Mouse (Mus musculus): Measurements from ENCODE around the gene Pik3r5.

Gene Pik3r5

DNA sequence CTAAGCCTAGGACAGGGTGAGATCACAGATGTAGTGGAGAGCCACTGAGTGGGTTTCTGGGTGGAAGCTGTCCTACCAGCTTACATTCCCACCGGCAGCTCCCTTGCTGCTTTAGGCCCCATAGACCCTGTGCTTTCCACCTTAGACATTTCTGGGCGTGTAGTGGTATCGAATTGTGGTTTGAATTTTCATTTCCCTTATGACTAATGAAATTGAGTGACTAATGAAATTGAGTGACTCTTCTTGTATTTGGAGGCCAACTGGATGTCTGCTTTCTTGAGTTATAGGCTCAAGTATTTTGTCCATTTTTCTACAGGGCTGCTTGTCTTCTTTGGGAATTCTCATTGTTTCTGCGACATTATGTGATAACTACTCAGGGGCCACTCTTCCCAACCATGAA, 14.6 kb downstream of the Pik3r5 start:
- CTCF ChIA-PET, result interaction anchor here (0.8 kb wide), 1 partner anchor 9 kb away, joined by 3 read pairs; no protein-coding TSS in a partner anchor

DNA sequence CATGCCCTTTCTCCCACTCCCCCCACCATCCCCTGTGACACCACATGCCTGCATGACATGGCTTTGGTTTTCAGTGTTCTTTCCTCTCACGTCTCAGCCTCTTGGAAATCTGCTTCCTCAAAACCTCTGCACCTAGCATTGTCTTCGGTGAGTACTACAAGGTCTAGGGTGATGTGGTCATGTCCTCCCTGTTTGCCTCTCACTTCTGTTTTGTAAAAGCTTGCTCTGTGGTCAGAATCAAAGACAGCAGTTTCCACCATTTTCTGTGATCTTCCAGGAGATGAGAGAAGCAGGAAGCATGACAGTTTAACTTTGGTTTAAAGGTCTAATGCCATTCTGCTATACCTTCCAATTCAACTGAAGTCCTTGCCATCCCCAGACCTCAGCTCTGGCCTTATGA, 15.3 kb downstream of the Pik3r5 start:
- CTCF ChIA-PET, result no interaction called here

DNA sequence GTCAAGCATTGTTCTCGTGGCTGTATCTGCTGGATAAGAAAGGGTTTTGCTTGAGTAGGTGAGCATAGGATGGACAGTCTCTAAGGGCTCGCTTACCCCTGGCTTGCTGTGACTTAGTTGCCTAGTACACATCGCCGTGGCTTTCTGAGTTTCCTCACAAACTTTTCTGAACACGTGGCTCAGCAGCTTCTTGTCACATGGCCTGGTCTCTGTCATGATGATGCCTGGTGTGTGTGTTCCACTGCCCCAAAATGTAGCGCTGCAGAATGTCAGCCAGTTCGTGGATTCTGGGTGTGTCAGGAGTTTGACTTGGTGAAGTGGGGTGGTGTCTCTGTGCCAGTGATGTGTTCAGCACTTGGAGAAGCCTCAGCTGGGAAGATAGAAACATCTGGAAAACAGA, 16.4 kb downstream of the Pik3r5 start:
- CTCF ChIA-PET, result no interaction called here

DNA sequence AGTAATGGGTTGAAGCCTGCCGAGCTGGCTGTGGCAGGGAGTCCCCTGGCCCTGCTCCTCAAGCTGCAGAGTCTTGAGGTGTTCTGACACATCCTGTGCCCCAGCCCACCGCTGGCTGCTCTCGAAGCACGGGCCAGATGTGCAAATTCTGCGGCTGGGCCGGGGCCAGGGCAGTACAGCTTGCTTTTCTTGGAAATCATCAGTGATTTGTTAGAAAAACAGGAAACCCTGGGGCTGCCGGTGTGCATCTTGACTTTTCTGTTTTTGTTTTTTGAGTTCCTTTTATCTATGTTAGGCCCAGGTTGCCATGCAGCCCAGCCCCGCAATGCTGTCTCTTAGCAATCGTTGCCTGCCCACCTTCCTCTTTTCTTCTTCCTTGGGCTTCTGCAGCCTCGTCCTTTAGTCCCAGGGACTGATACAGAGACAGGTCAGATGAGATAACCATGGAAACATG, 19.4 kb downstream of the Pik3r5 start:
- CTCF ChIA-PET, result interaction anchor here (0.6 kb wide), 2 partner anchors 16 to 22 kb away, joined by 3 to 5 read pairs; no protein-coding TSS in a partner anchor

DNA sequence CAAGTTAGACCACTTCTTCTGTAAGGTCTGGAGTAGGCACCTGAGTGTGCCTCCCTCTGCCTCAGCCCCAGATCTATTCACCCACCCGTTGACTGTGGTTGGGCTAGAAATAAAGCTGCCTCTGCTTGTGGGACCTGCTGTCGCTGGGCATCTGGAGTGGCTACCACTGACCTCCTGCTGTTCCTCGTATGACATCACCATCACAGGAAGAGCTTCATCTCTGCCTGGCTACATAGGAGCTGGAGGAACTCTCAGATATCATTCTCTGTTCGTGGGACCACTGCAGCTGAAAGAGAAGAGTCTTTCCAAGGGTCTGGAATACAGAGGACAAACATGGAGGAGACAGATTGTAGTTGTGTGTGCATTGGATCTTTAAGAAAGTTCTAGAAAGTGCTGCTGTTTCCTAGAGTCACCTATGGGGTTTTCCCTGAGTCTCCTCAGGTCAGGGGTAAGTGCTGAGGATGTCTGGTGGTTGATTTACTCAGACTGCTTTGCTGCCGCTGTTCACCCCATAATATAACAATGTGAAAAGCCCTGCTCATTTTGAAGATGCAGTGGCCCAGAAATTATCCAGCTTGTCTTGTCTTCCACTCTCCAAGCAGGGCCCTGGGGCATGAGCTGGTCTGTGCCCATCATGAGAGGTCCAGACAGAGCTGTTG, 20.0 kb downstream of the Pik3r5 start:
- CTCF ChIA-PET, result interaction anchor here (0.6 kb wide), 1 partner anchor 13 kb away, joined by 4 read pairs; no protein-coding TSS in a partner anchor

DNA sequence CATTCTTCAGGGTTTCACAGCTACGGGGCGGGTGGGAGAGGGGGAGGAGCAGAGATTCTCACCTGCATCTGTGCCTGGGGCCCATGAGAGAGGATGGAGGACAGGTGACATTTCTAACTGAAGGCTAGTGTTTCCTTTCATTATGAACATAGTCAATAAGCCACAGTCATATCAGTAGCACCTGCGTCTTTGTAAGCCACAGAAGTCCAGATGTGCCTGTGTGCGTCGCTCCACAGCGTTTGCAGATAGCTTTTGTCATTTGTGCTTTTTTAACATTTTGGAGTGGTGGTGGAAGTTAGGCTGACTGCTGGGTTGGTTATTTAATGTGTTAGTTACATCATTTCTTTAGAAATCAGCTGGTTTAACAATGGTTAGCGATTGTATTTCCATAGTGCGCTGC, 20.8 kb downstream of the Pik3r5 start:
- CTCF ChIA-PET, result interaction anchor here (0.6 kb wide), 1 partner anchor 12 kb away, joined by 4 read pairs; no protein-coding TSS in a partner anchor

DNA sequence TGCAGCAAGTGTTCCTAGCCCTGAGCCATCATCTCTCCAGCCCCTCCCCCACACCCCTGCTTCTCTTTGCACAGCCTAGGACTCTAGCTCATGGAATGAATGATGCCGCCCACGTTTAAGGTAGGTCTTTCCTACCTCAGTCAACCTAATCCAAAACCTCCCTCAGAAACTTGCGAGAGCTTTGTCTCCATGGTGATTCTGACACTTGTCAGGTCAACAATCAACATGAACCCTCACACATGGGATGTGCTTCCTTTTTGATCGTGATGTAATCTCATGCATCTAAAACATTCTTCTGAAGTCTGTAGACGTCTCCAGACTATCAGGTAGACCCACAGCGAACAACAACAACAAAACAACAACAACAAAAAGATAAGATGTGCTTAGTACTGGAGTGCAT, 21.4 kb downstream of the Pik3r5 start:
- CTCF ChIA-PET, result no interaction called here

DNA sequence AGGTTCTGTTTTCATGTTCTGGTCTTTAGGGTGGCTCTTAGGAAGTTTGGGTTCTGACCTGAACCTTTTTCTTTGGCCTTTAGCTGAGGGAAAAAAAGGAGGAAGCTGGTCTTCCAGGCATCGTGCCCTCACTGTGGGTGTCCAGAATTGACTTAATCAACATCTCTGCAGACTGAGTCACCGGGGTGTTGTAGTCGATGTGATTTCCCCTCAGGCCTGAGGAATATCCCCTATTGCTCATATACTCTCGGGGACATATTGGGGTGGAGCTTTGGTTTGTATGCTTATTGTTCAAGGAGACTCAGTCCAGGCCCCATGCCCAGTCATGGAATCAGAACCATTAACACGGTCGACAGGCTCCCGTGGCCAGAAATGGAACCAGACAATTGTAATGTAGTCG, 26.2 kb downstream of the Pik3r5 start:
- CTCF ChIA-PET, result no interaction called here

DNA sequence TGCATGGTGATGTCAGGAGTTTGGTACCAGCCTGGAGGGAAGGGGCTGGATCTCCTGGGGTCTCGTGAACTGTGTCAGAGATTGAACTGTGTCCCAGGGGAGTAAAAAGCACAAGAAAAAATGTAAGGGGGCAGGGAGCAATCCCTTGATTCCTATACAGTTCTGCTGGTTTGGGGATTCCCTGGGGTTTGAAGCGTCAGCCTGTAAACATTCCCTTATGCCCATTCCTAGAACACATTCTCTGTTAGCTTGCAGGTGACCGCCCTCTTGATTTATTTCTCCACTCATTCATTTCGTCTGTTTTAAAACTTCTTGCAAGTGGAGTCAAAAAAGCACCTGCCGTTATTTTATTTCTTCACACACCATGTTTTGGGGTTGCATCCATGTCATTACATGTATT, 27.1 kb downstream of the Pik3r5 start:
- CTCF ChIA-PET, result no interaction called here

DNA sequence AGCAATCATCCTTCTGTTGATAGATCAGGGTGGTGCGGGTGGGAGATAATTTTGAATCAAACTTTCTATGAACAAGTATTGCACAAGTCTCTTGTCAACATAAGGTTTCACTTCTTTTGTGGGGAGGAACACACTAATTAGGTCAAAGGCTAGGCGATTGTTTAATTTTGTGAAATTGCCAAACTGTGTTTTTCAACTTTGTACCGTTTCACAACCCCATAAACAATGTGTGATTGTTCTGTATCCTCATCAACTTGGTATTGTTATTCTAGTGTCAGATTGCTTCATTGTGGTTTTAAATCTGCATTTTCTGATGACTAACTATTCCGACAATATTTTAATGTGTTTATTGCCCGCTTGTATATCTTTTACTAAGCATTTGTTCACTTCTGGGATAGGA, 27.6 kb downstream of the Pik3r5 start:
- CTCF ChIA-PET, result no interaction called here

DNA sequence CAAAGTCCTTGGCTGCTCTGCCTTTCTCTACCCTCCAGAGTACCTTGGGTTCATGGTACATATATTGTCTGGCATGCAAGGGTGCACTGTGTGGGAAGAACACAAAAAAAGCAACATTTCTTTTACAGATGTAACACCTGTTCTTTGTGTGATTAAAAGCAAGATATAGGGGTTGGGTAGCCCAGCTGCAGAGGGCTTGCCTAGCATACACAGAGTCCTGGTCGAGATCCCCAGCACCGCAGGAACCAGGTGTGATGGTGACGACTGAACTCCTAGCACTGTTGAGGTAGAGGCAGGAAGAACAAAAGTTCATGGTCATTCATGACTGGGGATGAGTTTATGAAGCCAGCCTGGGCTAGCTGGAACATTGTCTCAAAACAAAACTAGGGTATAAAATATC, 30.8 kb downstream of the Pik3r5 start:
- CTCF ChIA-PET, result no interaction called here

DNA sequence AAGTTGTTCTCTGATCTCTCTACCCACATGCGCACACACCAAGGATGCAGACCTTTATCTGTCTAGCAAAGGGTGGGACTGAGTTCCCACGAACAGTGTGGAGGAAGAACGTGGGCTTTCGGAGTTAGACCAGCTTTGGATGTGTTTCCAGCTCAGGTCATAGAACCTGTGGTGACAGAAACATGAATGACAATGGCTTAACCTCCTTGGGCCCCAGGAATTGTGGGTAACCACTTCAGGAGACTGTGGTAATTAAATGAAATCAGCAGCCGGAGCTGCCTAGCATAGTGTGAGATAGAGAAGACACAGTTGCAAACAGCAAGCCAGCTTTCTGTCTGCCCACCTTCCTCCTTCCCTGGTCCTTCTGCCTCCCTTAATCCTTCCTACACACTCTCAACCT, 32.3 kb downstream of the Pik3r5 start:
- CTCF ChIA-PET, result interaction anchor here (0.6 kb wide), 1 partner anchor 12 kb away, joined by 4 read pairs; no protein-coding TSS in a partner anchor

DNA sequence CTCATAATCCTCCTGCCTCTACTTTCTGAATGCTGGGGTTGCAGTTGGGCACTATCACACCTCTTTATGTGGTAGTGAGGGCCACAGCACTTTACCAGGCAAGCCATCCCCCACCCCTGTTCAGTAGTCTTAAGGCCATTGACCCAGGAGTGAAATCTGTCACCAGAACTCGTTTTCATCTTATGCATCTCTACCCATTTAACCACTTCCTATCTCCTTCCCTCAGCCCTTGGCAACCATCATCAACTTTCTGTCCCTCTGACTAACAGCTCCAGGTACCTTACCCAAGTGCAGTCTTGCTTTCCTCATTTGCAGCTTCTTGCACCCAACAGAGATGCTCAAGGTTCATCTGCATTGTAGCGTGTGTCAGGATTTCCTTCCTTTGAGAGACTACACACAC, 33.2 kb downstream of the Pik3r5 start:
- CTCF ChIA-PET, result interaction anchor here (0.6 to 0.7 kb wide), 2 partner anchors 38 to 125 kb away, joined by 4 to 15 read pairs; no protein-coding TSS in a partner anchor

DNA sequence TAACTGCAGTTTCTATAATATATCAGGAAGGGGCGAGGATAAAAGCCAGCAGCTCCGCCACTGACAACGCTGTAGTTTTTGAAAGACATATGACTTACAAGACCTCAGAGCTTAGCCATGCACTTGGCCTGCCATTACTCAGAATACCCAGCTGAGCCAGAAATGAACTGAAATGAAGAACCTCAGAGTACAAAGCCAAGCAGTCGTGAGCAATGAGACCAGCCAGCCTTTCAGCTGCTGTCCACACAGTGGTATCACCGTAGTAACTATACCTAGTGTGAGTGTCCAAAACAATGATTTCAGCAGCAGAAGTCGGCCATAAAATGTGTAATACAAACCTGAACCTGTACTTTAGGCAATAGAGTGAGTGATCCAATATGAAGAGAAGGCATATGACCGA, 35.5 kb downstream of the Pik3r5 start:
- CTCF ChIA-PET, result interaction anchor here (0.5 kb wide), 1 partner anchor 1353 kb away, joined by 19 read pairs; no protein-coding TSS in a partner anchor

DNA sequence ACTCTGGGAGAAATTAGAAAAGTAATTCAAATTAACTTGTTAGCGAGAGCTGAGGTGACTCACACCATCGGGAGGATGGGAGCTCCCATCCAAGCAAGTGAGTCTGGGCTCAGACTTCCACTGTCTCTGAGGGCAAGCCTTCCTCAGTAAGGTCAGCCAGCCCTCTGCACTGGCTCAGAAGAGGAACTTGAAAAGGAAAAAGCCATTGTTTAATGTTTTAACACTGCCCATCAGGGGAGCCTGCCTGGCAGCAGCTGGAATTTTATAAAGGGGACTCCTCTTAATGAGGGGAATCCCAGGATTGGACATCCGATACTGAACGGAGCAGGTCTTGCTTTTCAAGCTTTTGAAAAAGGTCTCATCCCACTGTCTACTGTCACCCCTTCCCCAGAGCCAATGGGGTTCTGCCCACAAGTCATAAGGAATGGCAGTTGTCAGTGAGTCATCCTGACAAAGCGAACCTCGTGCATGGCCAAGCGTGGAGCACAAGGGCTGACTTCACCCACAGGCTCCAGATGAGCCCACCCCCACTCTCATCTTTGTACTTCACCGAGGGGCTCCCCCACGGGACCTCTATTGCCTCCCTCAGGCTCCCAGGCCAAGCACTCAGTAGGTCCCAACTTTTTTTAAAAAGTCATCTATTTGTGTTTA, 36.2 kb downstream of the Pik3r5 start:
- CTCF ChIA-PET, result interaction anchor here (0.5 kb wide), 1 partner anchor 1354 kb away, joined by 19 read pairs; no protein-coding TSS in a partner anchor

DNA sequence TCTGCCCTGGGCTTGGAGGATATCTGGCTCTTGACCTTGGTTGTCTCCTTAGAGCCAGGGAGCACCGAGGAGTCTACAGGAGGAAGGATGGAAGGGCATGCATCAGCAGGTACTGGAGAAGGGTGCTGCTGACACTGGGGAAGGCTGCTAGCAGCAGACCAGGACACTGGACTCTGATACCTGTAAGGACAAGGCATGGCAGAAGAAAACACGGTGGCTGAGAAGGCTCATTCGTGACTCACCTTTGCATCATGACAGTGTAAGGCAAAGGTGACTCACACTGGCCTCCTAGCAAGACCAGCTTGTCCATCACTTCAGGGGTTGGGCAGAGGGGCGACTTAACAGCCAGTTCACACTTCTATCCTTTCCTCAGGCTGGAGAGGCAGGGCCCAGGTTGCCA, 37.0 kb downstream of the Pik3r5 start:
- CTCF ChIA-PET, result no interaction called here

DNA sequence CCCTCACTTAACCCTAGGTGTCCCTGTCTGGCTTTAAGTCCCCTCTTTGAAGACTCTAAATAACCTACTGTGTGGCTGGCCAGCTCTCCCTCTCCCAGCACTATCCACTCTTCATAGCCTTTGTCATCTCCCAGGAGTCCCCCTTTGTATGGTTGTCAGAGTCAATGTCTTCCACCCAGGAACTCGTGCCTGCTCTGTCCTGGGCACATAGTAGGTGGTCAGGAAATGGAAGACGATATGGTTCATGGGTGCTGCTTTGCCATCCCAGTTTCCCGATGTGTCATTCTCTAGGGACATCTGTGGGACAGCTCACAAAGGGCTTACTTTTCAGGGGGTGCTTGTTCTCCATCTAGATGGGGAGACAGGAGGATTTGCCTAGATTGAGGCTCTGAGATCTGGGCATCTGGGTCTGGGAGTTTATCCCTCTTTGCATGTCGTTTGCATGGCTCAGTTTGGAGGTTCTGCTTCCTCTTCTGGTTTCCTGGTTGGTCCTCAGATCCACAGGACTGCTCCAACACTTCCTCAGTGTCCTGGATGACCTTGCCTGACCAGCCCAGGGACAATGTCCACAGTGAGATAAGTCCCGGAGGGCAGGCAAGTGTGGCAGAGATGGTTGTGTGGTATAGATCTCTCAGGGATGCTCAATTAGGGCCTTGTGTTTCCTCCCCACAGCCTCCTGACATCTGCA, 40.4 kb downstream of the Pik3r5 start:
- CTCF ChIA-PET, result no interaction called here

DNA sequence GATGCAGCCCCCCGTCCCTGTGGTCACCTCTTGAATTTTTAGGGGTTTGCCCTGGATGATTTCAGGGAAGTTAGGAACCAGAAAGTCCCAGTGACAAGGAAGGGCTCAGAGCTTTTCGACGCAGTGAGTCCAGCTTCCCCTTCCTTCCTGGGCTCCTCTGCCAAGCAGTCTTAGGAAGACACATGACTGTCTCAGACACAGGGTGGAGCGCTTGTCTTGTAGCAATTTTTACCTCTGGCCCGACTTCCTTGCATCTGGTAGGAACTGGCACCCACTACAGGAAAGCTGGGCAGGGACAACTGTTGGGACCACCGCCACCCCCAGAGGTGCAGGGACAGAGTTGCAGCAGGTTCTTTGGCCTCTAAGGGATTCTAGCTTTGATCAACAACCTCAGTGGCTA, 42.7 kb downstream of the Pik3r5 start:
- CTCF ChIA-PET, result interaction anchor here (1.1 kb wide), 1 partner anchor 15 kb away, joined by 3 read pairs; no protein-coding TSS in a partner anchor

DNA sequence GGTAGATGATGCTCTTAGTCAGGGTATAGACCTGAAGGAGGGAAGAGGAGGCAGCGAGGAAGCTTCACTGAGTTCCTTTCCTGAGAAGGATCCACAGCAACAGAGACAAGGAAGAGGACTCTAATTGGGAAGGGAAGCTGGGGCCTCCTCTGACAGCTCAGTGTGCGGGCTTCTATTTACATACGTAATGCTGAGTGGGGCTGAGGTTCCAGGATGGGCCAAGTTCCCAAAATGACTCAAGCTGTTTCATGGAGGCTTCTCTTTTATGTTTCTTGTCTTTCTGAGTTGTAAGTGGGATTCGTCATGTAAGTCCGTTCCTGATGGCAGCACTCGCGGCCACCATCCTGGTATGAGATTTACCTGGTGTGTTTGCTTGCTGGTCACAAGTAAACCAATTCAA, 43.8 kb downstream of the Pik3r5 start:
- CTCF ChIA-PET, result interaction anchor here (0.6 to 0.7 kb wide), 2 partner anchors 25 to 46 kb away, joined by 3 to 5 read pairs; no protein-coding TSS in a partner anchor

DNA sequence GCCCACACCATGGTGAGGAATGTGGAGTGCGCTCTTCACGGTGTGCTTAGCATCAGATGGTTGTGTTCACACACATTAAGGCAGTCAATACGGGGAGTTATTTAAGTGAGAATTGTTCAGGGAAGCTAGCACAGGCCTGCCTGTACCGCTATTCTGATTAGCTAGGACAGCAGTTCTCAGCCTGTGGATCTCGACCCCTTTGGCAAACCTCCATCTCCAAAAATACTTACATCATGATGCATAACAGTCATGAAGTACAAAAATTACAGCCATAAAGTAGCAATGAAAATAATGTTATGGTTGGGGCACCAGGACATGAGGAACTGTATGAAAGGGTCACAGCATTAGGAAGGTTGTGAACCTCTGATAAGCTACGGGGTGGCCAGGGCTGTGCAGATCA, 45.7 kb downstream of the Pik3r5 start:
- CTCF ChIA-PET, result no interaction called here

DNA sequence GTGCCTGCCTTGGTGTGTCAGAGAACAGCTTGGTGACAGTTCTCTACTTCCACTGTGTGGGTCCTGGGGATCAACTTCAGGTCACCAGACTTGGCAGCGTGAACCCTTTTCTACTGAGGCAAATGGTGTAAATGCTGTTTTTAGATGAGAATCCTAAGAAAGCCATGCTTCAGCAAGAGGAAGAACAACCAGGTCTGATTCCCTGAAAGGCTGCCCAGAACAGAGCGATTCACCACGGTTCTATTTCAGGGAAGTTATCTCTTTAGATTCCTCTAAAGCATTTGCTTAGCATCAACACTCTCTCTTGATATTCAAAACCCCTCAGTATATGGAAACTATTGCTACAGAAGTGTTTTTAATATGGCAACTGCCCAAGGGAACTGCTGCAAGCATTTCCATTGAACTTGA, 46.7 kb downstream of the Pik3r5 start:
- CTCF ChIA-PET, result no interaction called here

DNA sequence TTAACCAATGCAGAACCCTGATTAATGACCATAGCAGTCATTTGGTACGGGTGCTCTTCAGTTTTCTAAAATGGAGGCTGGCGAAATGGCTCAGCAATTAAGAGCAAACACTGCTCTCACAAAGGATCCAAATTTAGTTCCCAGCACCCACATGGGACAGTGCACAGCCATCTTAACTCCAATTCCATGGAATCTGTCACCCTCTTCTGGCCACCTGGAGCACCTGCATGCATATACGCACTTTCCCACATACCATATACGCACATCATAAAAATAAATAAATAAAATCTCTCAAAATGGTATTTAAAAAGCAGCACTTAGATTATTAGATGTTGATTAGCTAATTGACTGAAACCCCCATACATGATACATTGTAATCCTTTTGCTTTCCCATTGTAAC, 48.7 kb downstream of the Pik3r5 start:
- CTCF ChIA-PET, result no interaction called here

DNA sequence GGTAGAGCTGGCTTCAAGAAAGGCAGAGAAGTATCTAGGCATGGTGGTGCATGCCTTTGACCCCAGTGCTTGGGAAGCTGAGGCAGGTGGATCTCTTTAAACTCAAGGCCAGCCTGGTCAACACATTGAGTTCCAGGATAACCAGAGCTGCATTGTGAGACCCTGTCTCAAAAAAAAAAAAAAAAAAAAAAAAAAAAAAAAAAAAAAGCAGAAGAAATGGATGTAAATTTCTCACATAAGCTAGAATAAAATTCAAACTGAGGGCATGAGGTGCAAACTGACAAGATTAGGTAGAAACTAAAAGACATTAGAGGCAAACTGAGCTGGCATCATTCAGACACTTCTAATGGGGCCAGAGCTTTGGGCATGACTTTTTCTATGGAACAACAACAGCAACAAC, 50.1 kb downstream of the Pik3r5 start:
- CTCF ChIA-PET, result no interaction called here

Data from spleen, embryonic (tissue).